13 mouse cellular contexts compared by ENCODE assay signal in genomic region chr7:49734342-49734741, GRCm38 (mm10).
"Had no signal": no experiment of that assay in that cellular context is flagged by ENCODE, and none has a peak within 500 bp of the region (broad histone marks: within the 10 kb centered on the region; RNA-seq: fewer than 3 reads in every experiment).

No protein-coding gene starts in this region.

- ATAC-seq: hindbrain, embryonic 16.5 days; intestine, embryonic 15.5 days had no signal

- DNase-seq: layer of hippocampus, postnatal 36 days; lung, adult 2 months; lung, postnatal 14 days; lung, postnatal 4 days; midbrain, embryonic 14.5 days; thymus, adult 18-20 months; thymus, postnatal 36 days had no signal

- H3K9ac ChIP-seq: intestine, embryonic 15.5 days; liver, embryonic 14.5 days had no signal

- H3K4me3 ChIP-seq: intestine, embryonic 15.5 days; left cerebral cortex, adult 2 months had no signal

- H3K4me2 ChIP-seq: intestine, embryonic 15.5 days; midbrain, embryonic 11.5 days had no signal

- H3K27ac ChIP-seq: intestine, embryonic 15.5 days; kidney, postnatal 0 days; left cerebral cortex, adult 2 months; liver, embryonic 14.5 days had no signal

- H3K27me3 ChIP-seq: intestine, embryonic 15.5 days had no signal

- H3K9me3 ChIP-seq: intestine, embryonic 15.5 days had no signal

- H3K36me3 ChIP-seq: intestine, embryonic 15.5 days had no signal

- H3K4me1 ChIP-seq: intestine, embryonic 15.5 days had no signal
